Mouse (Mus musculus): ENCODE measurements at regions not wholly inside any gene's neighbourhood (a gene's known extent, or its start where the extent isn't known, plus 50 kb on each side); places are given as distances from the start of the nearest gene placed in this dataset.

DNA sequence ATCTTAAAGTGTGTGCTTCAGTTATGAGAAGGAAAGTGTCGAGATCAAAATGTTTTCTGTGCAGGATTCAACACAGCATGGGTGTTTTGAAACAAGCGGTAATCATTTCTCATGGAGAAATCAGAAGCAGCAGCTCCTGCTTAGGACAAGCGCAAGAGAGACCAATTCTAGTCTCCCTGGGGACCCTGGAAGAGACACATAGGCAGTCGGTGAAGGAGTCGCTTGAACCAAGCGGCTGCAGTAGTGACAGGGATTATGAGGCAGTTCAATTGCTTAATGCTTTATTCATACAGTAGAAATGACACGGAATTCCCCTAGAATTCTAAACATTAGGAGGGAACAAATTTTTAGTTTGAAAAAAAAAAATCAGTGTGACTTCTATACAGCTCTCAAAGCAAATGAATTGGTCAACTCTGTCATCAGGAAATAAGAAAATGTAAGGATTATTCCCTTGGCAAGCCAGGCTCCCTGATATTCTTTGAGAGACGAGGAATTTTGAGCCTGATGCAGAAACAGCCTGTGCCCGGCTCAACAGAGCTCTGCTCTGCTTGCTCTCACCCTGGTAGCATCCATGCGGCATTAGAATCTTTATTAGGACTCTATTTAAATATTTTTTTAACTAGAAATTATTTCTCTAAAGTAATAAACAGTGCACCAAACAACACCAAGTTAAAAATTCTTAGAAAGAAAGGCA, 143.1 kb upstream of the Kcnh8 start:
- TF ChIP-seq CTCF (IDR thresholded peaks at IDR 0.05; ENCODE audit: borderline replicate concordance, control insufficient read depth, extremely low read depth, insufficient read depth, low read length, poor library complexity) (no peak), POLR2A (IDR thresholded peaks at IDR 0.05; ENCODE audit: control insufficient read depth, extremely low read depth, insufficient read depth, low read length, poor library complexity) (no peak)
